Mouse (Mus musculus): ENCODE results near the gene Sstr5. TPM values are rescaled to one million over a fixed set of nuclear protein-coding genes. Genes with fewer than 3 reads are reported as not detected.

Gene Sstr5
- polyA plus RNA-seq, 1 experiment from 2014 or later, result not detected

GRCm38 (mm10) chr17:25466257-25466656 lies 30.8 kb downstream of the Sstr5 start:
- Histone ChIP-seq H3K9ac (ENCODE audit: low read depth, low read length) (no peak overlapping the region), H3K4me1 (ENCODE audit: control insufficient read depth, insufficient read depth, low read length) (peaks cover 10% of the 10 kb centered on the region; the same call in 1 of the 2 replicates), H3K36me3 (ENCODE audit: control insufficient read depth, insufficient read depth, low read length) (no peaks in the 10 kb centered on the region), H3K4me3 (ENCODE audit: low read length) (no peak overlapping the region), H3K9me3 (ENCODE audit: control insufficient read depth, low read length) (no peaks in the 10 kb centered on the region), H3K4me2 (replicated peaks; ENCODE audit: low read depth, low read length) (no peak overlapping the region), H3K27ac (ENCODE audit: low read depth, low read length) (no peak overlapping the region), H3K27me3 (ENCODE audit: control insufficient read depth, insufficient read depth, low read length) (no peaks in the 10 kb centered on the region)
- 81% methylated on average over 2 of the region's 2 CpGs for WGBS
- no peak for ATAC-seq (ENCODE audit: low FRiP score, low TSS enrichment)

DNA sequence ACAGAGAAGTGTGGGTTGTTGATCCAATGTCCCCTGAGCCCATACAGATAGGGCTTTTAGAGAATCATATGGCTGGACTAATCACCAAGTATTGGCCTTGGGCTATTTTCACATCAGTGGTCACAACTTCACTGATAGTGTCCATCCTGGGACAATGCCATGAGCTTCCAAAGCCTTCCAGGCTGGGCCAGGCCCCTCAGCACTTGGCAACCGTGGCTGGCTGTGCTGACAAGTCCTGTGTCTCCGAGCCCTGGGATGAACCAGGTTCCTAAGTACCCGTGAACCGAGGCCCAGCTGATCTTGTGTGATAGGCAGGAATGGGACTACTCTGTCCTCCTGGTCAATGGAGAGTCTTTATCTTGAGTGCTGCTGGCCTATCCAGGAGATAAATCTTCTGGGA lies 33.0 kb downstream of the Sstr5 start:
- ATAC-seq (ENCODE audit: low FRiP score, low TSS enrichment), result no peak
- WGBS, result 86% methylated on average over 4 of the region's 4 CpGs
- Histone ChIP-seq H3K27me3 (ENCODE audit: control insufficient read depth, insufficient read depth, low read length) (no peaks in the 10 kb centered on the region), H3K9ac (ENCODE audit: low read depth, low read length) (no peak overlapping the region), H3K4me2 (replicated peaks; ENCODE audit: low read depth, low read length) (no peak overlapping the region), H3K9me3 (ENCODE audit: control insufficient read depth, low read length) (0 out of 2 replicates have a peak, but pooled peaks cover 2% of the 10 kb centered on the region), H3K4me1 (ENCODE audit: control insufficient read depth, insufficient read depth, low read length) (peaks cover 10% of the 10 kb centered on the region; the same call in 1 of the 2 replicates), H3K4me3 (ENCODE audit: low read length) (no peak overlapping the region), H3K36me3 (ENCODE audit: control insufficient read depth, insufficient read depth, low read length) (no peaks in the 10 kb centered on the region), H3K27ac (ENCODE audit: low read depth, low read length) (no peak overlapping the region)

GRCm38 (mm10) chr17:25463326-25463945 lies 33.7 kb downstream of the Sstr5 start:
- no peak for ATAC-seq (ENCODE audit: low FRiP score, low TSS enrichment)

GRCm38 (mm10) chr17:25462236-25462875 lies 34.7 kb downstream of the Sstr5 start:
- no peak overlapping the region for H3K4me3 ChIP-seq (ENCODE audit: low read length)
- no peak overlapping the region for H3K9ac ChIP-seq (ENCODE audit: low read depth, low read length)
- H3K36me3 ChIP-seq (ENCODE audit: control insufficient read depth, insufficient read depth, low read length), result no peaks in the 10 kb centered on the region
- no peaks in the 10 kb centered on the region for H3K27me3 ChIP-seq (ENCODE audit: control insufficient read depth, insufficient read depth, low read length)
- peaks cover 10% of the 10 kb centered on the region; the same call in 1 of the 2 replicates for H3K4me1 ChIP-seq (ENCODE audit: control insufficient read depth, insufficient read depth, low read length)
- no peak overlapping the region for H3K27ac ChIP-seq (ENCODE audit: low read depth, low read length)
- no peak overlapping the region for H3K4me2 ChIP-seq (replicated peaks; ENCODE audit: low read depth, low read length)
- peak; percentile 69 for ATAC-seq (ENCODE audit: low FRiP score, low TSS enrichment)
- H3K9me3 ChIP-seq (ENCODE audit: control insufficient read depth, low read length), result 0 out of 2 replicates have a peak, but pooled peaks cover 2% of the 10 kb centered on the region
- 19% methylated on average over 9 of the region's 9 CpGs for WGBS

More at GRCm38 (mm10) chr17:25463326-25463945, 33.7 kb downstream of the Sstr5 start:
- Histone ChIP-seq H3K27me3 (ENCODE audit: control insufficient read depth, insufficient read depth, low read length) (no peaks in the 10 kb centered on the region), H3K36me3 (ENCODE audit: control insufficient read depth, insufficient read depth, low read length) (no peaks in the 10 kb centered on the region), H3K4me3 (ENCODE audit: low read length) (no peak overlapping the region), H3K9ac (ENCODE audit: low read depth, low read length) (no peak overlapping the region), H3K27ac (ENCODE audit: low read depth, low read length) (no peak overlapping the region), H3K4me2 (replicated peaks; ENCODE audit: low read depth, low read length) (no peak overlapping the region), H3K9me3 (ENCODE audit: control insufficient read depth, low read length) (0 out of 2 replicates have a peak, but pooled peaks cover 2% of the 10 kb centered on the region), H3K4me1 (ENCODE audit: control insufficient read depth, insufficient read depth, low read length) (peaks cover 10% of the 10 kb centered on the region; the same call in 1 of the 2 replicates)
- WGBS, result 63% methylated on average over 4 of the region's 4 CpGs

- no peak overlapping the region; the same call in 1 of the 2 replicates for H3K9ac ChIP-seq (ENCODE audit: low read depth, low read length)
- H3K4me2 ChIP-seq (replicated peaks; ENCODE audit: low read depth, low read length), result no peak overlapping the region
- whole genome bisulfite sequencing, result 53% methylated on average over 8 of the region's 8 CpGs
- ATAC-seq (ENCODE audit: low FRiP score, low TSS enrichment), result no peak
- no peaks in the 10 kb centered on the region for H3K36me3 ChIP-seq (ENCODE audit: control insufficient read depth, insufficient read depth, low read length)
- H3K4me1 ChIP-seq (ENCODE audit: control insufficient read depth, insufficient read depth, low read length), result no peaks in the 10 kb centered on the region
- no peak overlapping the region for H3K4me3 ChIP-seq (ENCODE audit: low read length)
- H3K27me3 ChIP-seq (ENCODE audit: control insufficient read depth, insufficient read depth, low read length), result no peaks in the 10 kb centered on the region
- H3K27ac ChIP-seq (ENCODE audit: low read depth, low read length), result no peak overlapping the region
- 0 out of 2 replicates have a peak, but pooled peaks cover 2% of the 10 kb centered on the region for H3K9me3 ChIP-seq (ENCODE audit: control insufficient read depth, low read length)
These were observed 40.5 kb downstream of the Sstr5 start for GRCm38 (mm10) chr17:25456540-25456939.

DNA sequence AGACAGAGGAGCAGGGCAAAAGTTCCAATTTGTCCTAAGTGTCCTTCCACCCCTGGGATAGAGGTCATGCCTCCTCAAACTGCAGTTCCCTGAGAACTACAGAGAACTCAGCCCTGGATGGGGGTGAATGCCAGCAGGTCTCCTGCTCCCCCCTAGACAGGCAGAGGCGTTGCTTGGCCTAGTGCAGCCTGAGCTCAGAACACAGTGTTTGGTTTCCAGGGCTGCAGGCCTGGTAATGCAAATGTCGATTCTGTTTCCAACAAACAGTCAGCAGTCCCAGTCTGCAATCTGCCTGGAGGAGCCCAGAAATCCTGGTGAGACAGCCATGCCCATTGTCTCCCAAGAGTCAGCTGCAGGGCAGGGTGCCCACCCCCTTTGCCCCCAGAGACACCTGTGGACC lies 42.8 kb downstream of the Sstr5 start, which contains the start of gene Tekt4:
Gene Tekt4 (plus strand): TSS at position 344 of the 400 bp plus-strand sequence.
- no peak within 1 kb of the TSS for H3K4me3 ChIP-seq (ENCODE audit: low read length)
- no peaks in the 10 kb centered on the region for H3K27me3 ChIP-seq (ENCODE audit: control insufficient read depth, insufficient read depth, low read length)
- H3K9ac ChIP-seq (ENCODE audit: low read depth, low read length), result no peak within 1 kb of the TSS
- no peak for ATAC-seq (ENCODE audit: low FRiP score, low TSS enrichment)
- 59% methylated on average over 2 of the region's 2 CpGs for WGBS
- H3K27ac ChIP-seq (ENCODE audit: low read depth, low read length), result no peak within 1 kb of the TSS
- H3K36me3 ChIP-seq (ENCODE audit: control insufficient read depth, insufficient read depth, low read length), result no peaks in the 10 kb centered on the region
- no peaks in the 10 kb centered on the region for H3K4me1 ChIP-seq (ENCODE audit: control insufficient read depth, insufficient read depth, low read length)
- no peak within 1 kb of the TSS for H3K4me2 ChIP-seq (replicated peaks; ENCODE audit: low read depth, low read length)
- H3K9me3 ChIP-seq (ENCODE audit: control insufficient read depth, low read length), result no peaks in the 10 kb centered on the region

- H3K4me3 ChIP-seq (ENCODE audit: low read length), result no peak overlapping the region
- no peaks in the 10 kb centered on the region for H3K9me3 ChIP-seq (ENCODE audit: control insufficient read depth, low read length)
- H3K4me1 ChIP-seq (ENCODE audit: control insufficient read depth, insufficient read depth, low read length), result peaks cover 5% of the 10 kb centered on the region; the same call in 1 of the 2 replicates
- no peaks in the 10 kb centered on the region for H3K27me3 ChIP-seq (ENCODE audit: control insufficient read depth, insufficient read depth, low read length)
- 72% methylated on average over 5 of the region's 5 CpGs for WGBS
- H3K4me2 ChIP-seq (replicated peaks; ENCODE audit: low read depth, low read length), result no peak overlapping the region
- no peak overlapping the region for H3K9ac ChIP-seq (ENCODE audit: low read depth, low read length)
- ATAC-seq (ENCODE audit: low FRiP score, low TSS enrichment), result no peak
- no peaks in the 10 kb centered on the region for H3K36me3 ChIP-seq (ENCODE audit: control insufficient read depth, insufficient read depth, low read length)
- no peak overlapping the region for H3K27ac ChIP-seq (ENCODE audit: low read depth, low read length)
These were observed 44.7 kb downstream of the Sstr5 start for GRCm38 (mm10) chr17:25452246-25452965.

- Histone ChIP-seq H3K9ac (ENCODE audit: low read depth, low read length) (no peak overlapping the region), H3K27ac (ENCODE audit: low read depth, low read length) (no peak overlapping the region), H3K36me3 (ENCODE audit: control insufficient read depth, insufficient read depth, low read length) (no peaks in the 10 kb centered on the region), H3K4me2 (replicated peaks; ENCODE audit: low read depth, low read length) (no peak overlapping the region), H3K4me3 (ENCODE audit: low read length) (no peak overlapping the region), H3K27me3 (ENCODE audit: control insufficient read depth, insufficient read depth, low read length) (no peaks in the 10 kb centered on the region), H3K4me1 (ENCODE audit: control insufficient read depth, insufficient read depth, low read length) (peaks cover 5% of the 10 kb centered on the region; the same call in 1 of the 2 replicates), H3K9me3 (ENCODE audit: control insufficient read depth, low read length) (no peaks in the 10 kb centered on the region)
- no peak for ATAC-seq (ENCODE audit: low FRiP score, low TSS enrichment)
- WGBS, result 63% methylated on average over 4 of the region's 4 CpGs
These were observed 46.8 kb downstream of the Sstr5 start for GRCm38 (mm10) chr17:25450329-25450728.
